Mouse (Mus musculus): ENCODE data around the gene Arhgap36. TPM values are rescaled to one million over a fixed set of nuclear protein-coding genes. Genes with fewer than 3 reads are reported as not detected.

The Arhgap36 gene
- polyA plus RNA-seq (2021; fragmentation: Nextera tagmentation): 0.20 and 1.3 TPM in 2 replicates
- long read RNA-seq, experiment 1, partial matches to known transcripts: 5 of 11 reads
- long read RNA-seq, experiment 1, other reads (novel, unspliced or antisense): 5 of 11 reads
- long read RNA-seq, experiment 2: 0 reads

GRCm38 (mm10) chrX:49463442-49463970, at the start of gene Arhgap36:
Gene Arhgap36, plus strand, starts transcription at chrX:49463945.

Other genes starting within 250 kb of the Arhgap36 start
- gene Enox2, start 175.7 kb upstream of the Arhgap36 start, polyA plus RNA-seq (2021; fragmentation: Nextera tagmentation): 5.5 and 6.2 TPM in 2 replicates
- gene Olfr1320, start 208.4 kb downstream of the Arhgap36 start, polyA plus RNA-seq (2021; fragmentation: Nextera tagmentation): not detected in 2 replicates

Data from left cerebral cortex, adult 6 months (tissue).